Mouse (Mus musculus) heart, postnatal 36 days (tissue): ENCODE data around the gene Chd6. TPM values are rescaled to one million over a fixed set of nuclear protein-coding genes. Genes with fewer than 3 reads are reported as not detected.

Source experiments
- DNase-seq, 2 experiments: peaks; one replicate each; pipeline ENCODE4 v3.0.0; 2021 to 2022
- intact Hi-C: fragments of 180-260 bp; cut with DNase I; formaldehyde crosslinking; loops from one replicate; pipeline ENCODE4 v1.15.1; 2025
- total RNA-seq, 2 experiments: library from RNA; stranded (reverse); gene quantifications; 2 replicates each; pipeline ENCODE4 v1.2.3; 2021

The Chd6 gene
- 10 to 100 TPM; 56.5 to 64.0 TPM for total RNA-seq

GRCm38 (mm10) chr2:161108933-161109371, at the start of gene Chd6:
Gene Chd6 (minus strand): TSS chr2:161109075.
- peak; percentile 98 for DNase-seq
- intact Hi-C loops, result loop anchor here (5.0 kb wide), 1 partner anchor 68 kb away; no protein-coding TSS in a partner anchor

- intact Hi-C loops, result no loop called here
- no peak for DNase-seq
Measured at GRCm38 (mm10) chr2:161150004-161150842, 41.3 kb upstream of the Chd6 start.

GRCm38 (mm10) chr2:161148428-161149020, 39.6 kb upstream of the Chd6 start:
- DNase-seq, result no peak
- intact Hi-C loops, result no loop called here

- DNase-seq, result no peak
- intact Hi-C loops, result no loop called here
Measured at GRCm38 (mm10) chr2:161147656-161148427, 39.0 kb upstream of the Chd6 start.

GRCm38 (mm10) chr2:161144799-161145198, 35.9 kb upstream of the Chd6 start:
- intact Hi-C loops, result no loop called here
- DNase-seq, result no peak

- intact Hi-C loops, result no loop called here
Measured at GRCm38 (mm10) chr2:161138672-161139536, 30.0 kb upstream of the Chd6 start.

GRCm38 (mm10) chr2:161136999-161137398, 28.1 kb upstream of the Chd6 start:
- intact Hi-C loops, result no loop called here
- no peak for DNase-seq

More at GRCm38 (mm10) chr2:161138672-161139536, 30.0 kb upstream of the Chd6 start:
- DNase-seq, result no peak

- intact Hi-C loops, result no loop called here
- no peak for DNase-seq
Measured at GRCm38 (mm10) chr2:161128367-161129111, 19.7 kb upstream of the Chd6 start.

GRCm38 (mm10) chr2:161112011-161112410, 3.1 kb upstream of the Chd6 start:
- intact Hi-C loops, result no loop called here
- no peak for DNase-seq

- DNase-seq, result no peak
- intact Hi-C loops, result loop anchor here (5.0 kb wide), 1 partner anchor 68 kb away; no protein-coding TSS in a partner anchor
Measured at GRCm38 (mm10) chr2:161109398-161109821, 535 bp upstream of the Chd6 start.

- intact Hi-C loops, result loop anchor here (5.0 kb wide), 1 partner anchor 69 kb away; no protein-coding TSS in a partner anchor
- peak in 1 of 2 experiments; percentile 43 for DNase-seq
Measured at GRCm38 (mm10) chr2:161108085-161108927, 569 bp downstream of the Chd6 start.

- DNase-seq, result no peak
- intact Hi-C loops, result loop anchor here (5.0 kb wide), 1 partner anchor 70 kb away; no protein-coding TSS in a partner anchor
Measured at GRCm38 (mm10) chr2:161107236-161107635, 1.6 kb downstream of the Chd6 start.

- no peak for DNase-seq
- intact Hi-C loops, result no loop called here
Measured at GRCm38 (mm10) chr2:161103769-161104168, 5.1 kb downstream of the Chd6 start.

GRCm38 (mm10) chr2:161102102-161102501, 6.8 kb downstream of the Chd6 start:
- intact Hi-C loops, result no loop called here
- DNase-seq, result no peak

GRCm38 (mm10) chr2:161097746-161098145, 11.1 kb downstream of the Chd6 start:
- intact Hi-C loops, result no loop called here

GRCm38 (mm10) chr2:161090746-161091405, 18.0 kb downstream of the Chd6 start:
- intact Hi-C loops, result loop anchor here (5.0 kb wide), 1 partner anchor 86 kb away; no protein-coding TSS in a partner anchor
- DNase-seq, result no peak

More at GRCm38 (mm10) chr2:161097746-161098145, 11.1 kb downstream of the Chd6 start:
- no peak for DNase-seq

GRCm38 (mm10) chr2:161090200-161090599, 18.7 kb downstream of the Chd6 start:
- no peak for DNase-seq

More at GRCm38 (mm10) chr2:161090200-161090599, 18.7 kb downstream of the Chd6 start:
- intact Hi-C loops, result loop anchor here (5.0 kb wide), 1 partner anchor 87 kb away; no protein-coding TSS in a partner anchor
